Mouse (Mus musculus) forelimb bud, embryonic 11.5 days (tissue): ENCODE data around the gene Serinc5.
A peak's percentile ranks its signal among the peaks of the same experiment; 100 is the strongest.

Experiments
- DNase-seq: peaks from one replicate; pipeline ENCODE4 v3.0.0-alpha.2; 2012; ENCODE audit warnings: low read depth, low spot score

The Serinc5 gene

DNA sequence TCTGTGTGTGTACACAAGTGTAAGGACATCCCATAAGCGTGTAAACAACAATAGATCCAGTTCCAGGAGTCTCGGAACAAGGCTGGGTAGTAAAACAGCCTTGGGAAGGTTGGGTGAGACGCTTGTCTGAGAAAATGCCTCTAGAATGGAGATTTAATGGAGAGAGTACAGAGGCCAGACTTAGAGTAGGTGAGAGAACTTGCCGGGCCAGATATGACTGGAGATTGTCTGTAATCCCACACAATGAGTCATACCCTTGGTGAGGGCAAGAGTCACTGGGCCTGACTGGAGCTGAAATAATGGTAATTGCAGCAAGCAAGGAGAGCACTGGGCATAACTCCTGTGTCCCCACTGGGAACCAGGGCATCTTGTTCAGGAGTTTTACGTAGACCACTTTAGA lies 2.2 kb downstream of the Serinc5 start:
- no peak for DNase-seq

- no peak for DNase-seq
Observed at GRCm38 (mm10) chr13:92615201-92615600, 4.3 kb downstream of the Serinc5 start.

DNA sequence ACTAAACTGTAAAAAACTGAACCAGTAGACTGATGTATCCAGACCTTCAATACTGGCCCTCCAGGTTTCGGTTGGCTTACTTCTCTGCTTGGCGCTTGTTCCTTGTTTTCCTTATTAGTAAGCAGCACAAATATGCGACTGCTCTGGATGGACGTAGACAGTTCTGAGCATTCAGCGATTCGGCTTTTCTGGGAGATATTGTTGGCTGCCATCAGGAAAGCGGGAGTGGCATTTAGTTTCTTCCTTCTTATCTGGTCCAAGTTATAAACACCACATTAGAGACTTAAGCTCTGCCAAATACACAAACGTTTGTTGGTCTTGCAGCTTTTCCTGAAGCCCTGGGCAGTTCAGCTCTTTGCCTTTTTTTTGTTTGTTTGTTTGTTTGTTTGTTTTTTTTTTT lies 5.6 kb downstream of the Serinc5 start:
- DNase-seq, result no peak

- DNase-seq, result no peak
Observed at GRCm38 (mm10) chr13:92626196-92626595, 15.3 kb downstream of the Serinc5 start.

DNA sequence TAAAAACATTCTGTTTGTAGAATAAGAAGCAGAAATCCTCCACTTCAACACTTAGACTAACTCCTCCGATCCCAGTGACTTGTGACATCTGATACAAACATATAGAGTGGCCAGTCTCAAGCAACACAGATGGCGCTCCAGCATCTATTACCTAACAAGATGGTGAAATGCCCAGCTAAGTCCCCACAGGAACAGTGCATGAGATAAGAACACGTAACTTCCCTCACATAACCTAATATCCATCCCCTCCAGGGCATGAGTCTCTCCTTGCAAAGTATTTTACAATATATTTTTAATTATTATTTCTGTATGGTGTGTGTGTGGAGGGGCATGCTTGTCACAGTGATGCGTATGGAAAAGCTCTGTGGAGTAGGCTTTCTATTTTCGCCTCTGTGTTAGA lies 15.8 kb downstream of the Serinc5 start:
- DNase-seq, result no peak

- no peak for DNase-seq
Observed at GRCm38 (mm10) chr13:92629509-92629908, 18.6 kb downstream of the Serinc5 start.

- no peak for DNase-seq
Observed at GRCm38 (mm10) chr13:92631450-92631849, 20.6 kb downstream of the Serinc5 start.

- DNase-seq, result no peak
Observed at GRCm38 (mm10) chr13:92632550-92632949, 21.7 kb downstream of the Serinc5 start.

- DNase-seq, result no peak
Observed at GRCm38 (mm10) chr13:92635040-92635439, 24.1 kb downstream of the Serinc5 start.

- DNase-seq, result no peak
Observed at GRCm38 (mm10) chr13:92636226-92636909, 25.5 kb downstream of the Serinc5 start.

DNA sequence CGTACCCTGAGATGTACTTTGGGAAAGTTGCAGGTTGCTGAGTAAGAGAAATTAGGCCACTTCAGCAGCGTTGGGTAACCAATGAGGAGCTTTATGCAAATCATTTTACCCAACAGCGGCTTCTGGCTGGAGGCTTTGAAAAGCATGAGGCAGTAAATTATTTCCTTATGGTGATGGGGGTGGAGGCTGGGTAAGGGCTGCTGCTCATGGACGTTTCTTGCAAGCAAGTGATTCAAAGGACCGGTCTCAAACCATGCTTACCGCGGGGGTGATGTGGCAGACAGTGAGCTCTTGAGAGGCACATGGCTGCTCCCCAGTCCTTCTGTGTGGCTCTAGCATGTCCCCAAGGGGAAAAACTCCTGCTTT lies 26.0 kb downstream of the Serinc5 start:
- peak; percentile 90 for DNase-seq

- no peak for DNase-seq
Observed at GRCm38 (mm10) chr13:92639093-92640014, 28.5 kb downstream of the Serinc5 start.

DNA sequence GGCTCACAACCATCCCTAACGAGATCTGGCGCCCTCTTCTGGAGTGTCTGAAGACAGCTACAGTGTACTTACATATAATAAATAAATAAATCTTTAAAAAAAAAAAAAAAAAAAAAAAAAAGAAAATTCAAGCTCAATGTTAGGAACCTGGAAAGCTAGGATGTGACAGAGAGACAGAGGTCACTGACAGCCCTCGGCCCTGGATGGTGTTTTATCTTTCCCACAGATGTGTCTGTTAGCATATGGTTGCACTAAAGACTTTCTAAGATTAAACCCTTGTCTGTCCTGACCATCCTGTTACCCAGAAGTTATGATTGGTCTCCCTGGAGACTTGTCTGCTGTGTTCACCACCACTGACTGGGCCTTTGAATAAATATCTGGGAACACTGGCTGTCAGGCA lies 33.3 kb downstream of the Serinc5 start:
- DNase-seq, result no peak

GRCm38 (mm10) chr13:92644753-92645152 lies 33.9 kb downstream of the Serinc5 start:
- DNase-seq, result no peak

DNA sequence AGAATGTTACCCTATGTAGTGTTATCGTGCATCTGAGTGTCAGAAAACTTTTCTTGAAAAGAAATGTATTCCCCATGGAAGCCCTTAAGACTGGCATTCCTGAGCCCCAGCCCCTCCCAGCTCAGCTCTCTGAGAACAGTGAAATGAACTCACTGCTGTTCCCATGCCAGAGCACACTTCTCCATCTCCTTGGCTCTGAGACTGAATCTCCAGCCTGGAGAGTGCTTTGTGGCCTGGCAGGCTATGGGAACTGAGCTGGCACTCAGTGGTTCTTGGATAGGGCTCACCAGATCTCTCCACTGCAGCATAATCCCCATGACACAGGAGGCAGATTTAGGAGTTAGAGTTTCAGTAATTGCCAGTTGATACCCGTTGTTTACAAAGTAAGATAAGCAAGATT lies 36.8 kb downstream of the Serinc5 start:
- DNase-seq, result no peak

- DNase-seq, result no peak
Observed at GRCm38 (mm10) chr13:92649111-92649510, 38.2 kb downstream of the Serinc5 start.

DNA sequence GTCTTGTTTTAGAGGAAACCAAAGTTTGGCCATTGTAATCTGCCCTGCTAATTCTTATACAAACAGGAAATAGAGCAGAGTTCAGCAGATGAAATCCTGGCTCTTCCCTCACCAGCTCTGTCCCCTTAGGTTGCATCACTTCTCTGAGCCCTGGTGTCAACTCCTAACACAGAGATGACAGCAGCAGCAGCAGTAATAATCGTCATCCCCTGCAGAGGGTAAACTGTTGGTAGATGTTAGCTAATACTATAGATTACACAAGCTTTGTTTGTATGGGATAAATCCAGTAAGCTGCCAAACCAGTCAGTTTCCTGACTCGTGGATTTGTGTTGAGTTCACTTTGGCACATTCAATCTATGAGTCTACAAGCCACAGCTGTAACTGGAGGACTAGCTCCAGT lies 40.1 kb downstream of the Serinc5 start:
- DNase-seq, result no peak

- DNase-seq, result no peak
Observed at GRCm38 (mm10) chr13:92652498-92652897, 41.6 kb downstream of the Serinc5 start.

DNA sequence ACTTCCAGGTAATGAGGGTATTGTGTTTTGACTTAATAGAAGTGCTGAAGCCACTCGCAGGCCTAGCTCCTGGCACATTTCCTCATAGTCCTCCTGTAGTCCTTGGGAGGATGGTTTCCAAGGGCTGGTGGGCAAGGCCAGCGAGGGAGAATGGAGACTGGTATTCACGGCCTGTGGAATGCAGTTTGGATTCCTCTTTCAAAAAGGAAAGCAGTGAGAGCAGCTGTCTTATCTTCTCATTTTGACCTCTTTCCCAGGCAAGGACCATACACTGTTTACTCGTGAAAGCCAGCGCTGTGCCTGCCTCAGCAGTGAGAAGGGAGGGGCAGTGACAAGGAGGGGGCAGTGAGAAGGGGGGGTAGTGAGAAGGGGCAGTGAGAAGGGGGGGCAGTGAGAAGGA lies 42.4 kb downstream of the Serinc5 start:
- no peak for DNase-seq

GRCm38 (mm10) chr13:92656815-92657513 lies 46.1 kb downstream of the Serinc5 start:
- DNase-seq, result no peak

DNA sequence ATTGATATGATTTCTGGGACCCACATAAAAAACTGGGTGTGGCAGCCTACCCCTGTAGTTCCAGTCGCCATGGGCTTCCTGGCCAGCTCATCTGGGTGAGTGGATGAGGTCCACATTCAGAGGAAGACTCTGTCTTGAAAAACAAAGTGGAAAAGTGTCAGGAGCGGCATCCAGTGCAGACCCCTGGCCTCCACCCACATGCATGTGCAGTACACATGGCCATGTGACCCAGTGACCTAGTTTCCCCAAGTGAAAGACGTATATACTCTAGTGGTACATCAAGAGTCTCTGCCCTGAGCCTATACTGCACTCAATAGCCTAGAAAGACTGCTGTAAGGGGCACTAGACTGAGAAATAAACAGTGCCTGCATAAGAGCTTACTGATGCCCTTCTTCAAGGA lies 48.7 kb downstream of the Serinc5 start:
- no peak for DNase-seq

DNA sequence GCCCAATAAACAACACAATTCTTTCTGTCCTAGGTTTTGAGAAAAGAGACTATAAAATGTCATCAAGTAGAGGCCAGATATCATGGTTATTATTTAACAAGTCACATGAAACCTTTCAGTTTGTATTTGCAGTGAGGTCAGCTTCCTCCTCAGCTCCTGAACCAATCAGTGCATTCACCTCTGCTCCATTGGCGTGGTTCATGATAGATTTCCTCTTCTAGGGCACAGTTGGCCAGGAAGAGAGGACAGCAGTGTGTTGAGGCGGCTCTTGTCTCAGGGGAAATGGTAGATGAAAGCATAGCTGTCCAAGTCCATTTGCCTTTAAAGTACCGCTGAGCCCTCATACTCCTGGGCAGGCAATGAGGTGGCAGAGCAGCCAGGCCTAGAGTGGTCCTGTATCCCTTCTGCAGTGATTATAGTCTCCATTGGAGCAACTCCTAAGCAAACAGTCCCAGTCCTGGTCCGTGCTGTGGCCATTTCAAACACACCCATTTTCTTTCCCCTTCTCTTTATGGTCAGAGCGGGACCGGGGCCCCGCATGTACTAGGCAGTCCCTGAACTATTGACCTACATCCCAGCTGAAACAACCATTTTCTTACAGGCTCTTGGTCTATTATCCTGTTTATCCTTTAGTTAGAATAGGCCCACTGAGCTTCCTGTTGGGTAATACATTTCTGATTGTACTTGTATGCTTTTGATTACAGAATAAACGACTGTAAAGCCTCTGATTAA lies 51.8 kb downstream of the Serinc5 start:
- no peak for DNase-seq
